Mouse (Mus musculus): ENCODE data around the gene Plscr3. TPM values are rescaled to one million over a fixed set of nuclear protein-coding genes. Genes with fewer than 3 reads are reported as not detected.
A peak's percentile ranks its signal among the peaks of the same experiment; 100 is the strongest.

Gene Plscr3
- polyA plus RNA-seq, 1 experiment = 18.7 TPM

DNA sequence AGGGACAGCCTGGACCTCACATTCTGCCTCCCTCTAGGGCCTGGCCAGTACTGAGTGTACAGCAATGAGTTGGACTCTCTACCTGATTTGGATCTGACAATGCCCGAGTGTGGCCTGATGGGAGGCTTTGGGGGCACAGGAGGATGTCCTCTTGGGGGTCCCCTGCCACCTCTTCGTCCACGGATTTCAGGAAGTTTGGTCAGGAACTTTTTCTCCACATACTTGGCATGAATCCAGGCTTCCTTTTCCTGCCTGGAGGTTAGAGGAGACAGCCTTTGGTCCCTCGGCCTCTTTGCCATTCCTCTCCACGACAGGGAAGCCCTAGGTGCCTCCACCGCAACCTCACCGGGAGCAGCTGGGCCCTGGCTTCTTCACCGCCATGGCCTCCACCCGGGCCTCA is 38.1 kb downstream of the Plscr3 start:
- H3K4me3 ChIP-seq (ENCODE audit: insufficient read depth, low read depth, low read length) = peak overlapping the region; percentile 49
- peak overlapping the region; percentile 85 for H3K27ac ChIP-seq (replicated peaks; ENCODE audit: low read depth, low read length)
- H3K4me1 ChIP-seq (ENCODE audit: control insufficient read depth, insufficient read depth, insufficient read length, low read length) = peaks cover 8% of the 10 kb centered on the region

DNA sequence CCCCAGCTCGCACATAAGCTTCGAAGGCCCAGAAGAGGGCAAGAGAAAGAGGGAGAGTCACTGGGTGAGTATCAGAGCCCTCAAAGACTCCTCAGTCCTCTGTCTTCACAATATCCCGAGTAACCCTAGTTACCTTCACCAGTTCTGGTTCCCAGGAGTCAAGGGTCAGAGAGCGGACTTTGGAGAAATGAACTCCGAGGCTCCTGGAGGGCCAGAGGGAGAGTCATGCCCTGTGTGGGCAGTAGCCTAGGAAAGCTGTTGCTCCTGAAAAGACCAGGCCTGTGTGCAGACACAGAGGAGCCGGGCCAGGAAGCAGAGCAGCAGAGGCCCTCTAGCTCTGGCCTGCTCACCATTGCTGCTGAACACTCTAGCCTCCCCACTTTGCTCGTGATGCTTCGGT is 38.5 kb downstream of the Plscr3 start:
- peak overlapping the region; percentile 49 for H3K4me3 ChIP-seq (ENCODE audit: insufficient read depth, low read depth, low read length)
- H3K4me1 ChIP-seq (ENCODE audit: control insufficient read depth, insufficient read depth, insufficient read length, low read length) = peaks cover 5% of the 10 kb centered on the region
- H3K27ac ChIP-seq (replicated peaks; ENCODE audit: low read depth, low read length) = peak overlapping the region; percentile 85

DNA sequence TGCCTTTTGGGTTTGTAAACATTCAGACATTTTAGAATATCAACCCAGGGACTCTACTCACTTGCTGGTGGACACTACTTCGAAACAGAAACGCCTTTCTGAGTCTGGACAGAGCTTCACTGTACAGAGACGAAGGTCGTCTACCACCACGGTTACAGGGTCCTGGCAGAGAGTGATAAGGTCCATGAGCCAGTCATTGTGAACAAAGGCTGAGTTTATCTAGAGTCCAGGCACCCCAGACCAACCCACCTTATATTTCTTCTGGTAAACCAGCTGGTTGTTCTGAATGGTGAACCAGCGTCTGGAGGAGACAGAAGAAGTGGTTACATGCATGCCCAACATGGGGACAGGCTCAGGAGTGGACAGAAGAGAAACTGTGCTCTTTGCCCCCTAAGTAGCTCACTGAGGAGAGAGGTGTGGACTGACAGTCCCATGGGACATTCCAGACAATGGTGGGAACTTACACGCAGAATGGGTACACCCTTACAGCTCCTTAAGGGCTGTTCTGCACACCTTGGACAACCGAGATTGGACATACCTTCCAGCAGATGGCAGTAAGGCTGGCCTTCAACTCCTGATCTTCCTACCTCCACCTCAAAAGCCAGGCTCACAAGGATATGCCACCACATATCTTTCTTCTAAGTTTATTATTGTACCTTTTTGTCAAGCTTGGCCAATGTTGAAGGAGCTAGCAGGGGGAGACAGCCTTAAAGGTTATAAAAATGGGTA is 40.9 kb downstream of the Plscr3 start:
- H3K27ac ChIP-seq (replicated peaks; ENCODE audit: low read depth, low read length) = peak overlapping the region; percentile 59

DNA sequence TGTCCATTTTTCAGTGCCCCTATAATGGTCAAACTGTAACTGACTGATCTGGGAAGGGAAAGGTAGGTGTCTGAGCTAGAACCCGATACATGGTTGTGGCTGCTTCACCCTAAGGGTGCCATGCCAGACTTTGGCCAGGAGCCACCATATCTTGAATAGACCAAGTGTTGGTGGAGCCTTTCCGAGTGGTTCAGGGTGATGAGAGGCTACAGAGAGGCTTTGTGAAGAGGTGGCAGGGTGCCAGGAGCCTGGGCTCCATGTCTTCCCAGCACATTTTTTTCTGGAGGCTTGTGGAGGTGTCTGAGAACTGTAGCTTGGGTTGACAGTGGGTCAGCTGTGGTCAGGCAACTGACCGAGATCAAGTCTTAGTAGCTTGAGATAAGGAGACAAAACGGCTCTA is 45.3 kb downstream of the Plscr3 start:
- Histone ChIP-seq H3K4me3 (ENCODE audit: insufficient read depth, low read depth, low read length) (no peak overlapping the region), H3K4me1 (ENCODE audit: control insufficient read depth, insufficient read depth, insufficient read length, low read length) (no peaks in the 10 kb centered on the region), H3K27ac (replicated peaks; ENCODE audit: low read depth, low read length) (no peak overlapping the region)

More for the DNA sequence above, 40.9 kb downstream of the Plscr3 start:
- 0 out of 2 replicates have a peak overlapping the region, but pooled peaks have one; percentile 13 for H3K4me3 ChIP-seq (ENCODE audit: insufficient read depth, low read depth, low read length)
- H3K4me1 ChIP-seq (ENCODE audit: control insufficient read depth, insufficient read depth, insufficient read length, low read length) = peaks cover 5% of the 10 kb centered on the region

DNA sequence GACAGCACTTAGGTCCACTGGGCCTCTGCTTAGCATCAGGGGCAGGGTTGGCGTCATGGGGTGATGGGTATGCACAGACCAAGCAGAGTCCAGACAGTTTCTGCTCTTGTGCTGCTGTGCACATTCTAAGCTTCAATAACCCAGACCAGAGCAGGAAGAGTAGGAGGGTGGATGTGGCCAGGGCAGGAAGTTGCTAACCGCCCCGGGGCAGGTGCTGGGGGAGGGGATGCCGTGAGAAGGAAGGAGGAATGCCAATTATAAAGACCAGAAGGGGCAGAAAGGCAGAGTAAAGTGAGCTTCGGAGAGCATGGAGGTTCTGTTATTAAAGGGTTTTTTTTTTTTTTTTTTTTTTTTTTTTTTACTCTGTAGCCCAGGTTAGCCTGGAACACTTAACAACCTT is 48.5 kb downstream of the Plscr3 start:
- Histone ChIP-seq H3K4me3 (ENCODE audit: insufficient read depth, low read depth, low read length) (no peak overlapping the region), H3K4me1 (ENCODE audit: control insufficient read depth, insufficient read depth, insufficient read length, low read length) (no peaks in the 10 kb centered on the region), H3K27ac (replicated peaks; ENCODE audit: low read depth, low read length) (no peak overlapping the region)

DNA sequence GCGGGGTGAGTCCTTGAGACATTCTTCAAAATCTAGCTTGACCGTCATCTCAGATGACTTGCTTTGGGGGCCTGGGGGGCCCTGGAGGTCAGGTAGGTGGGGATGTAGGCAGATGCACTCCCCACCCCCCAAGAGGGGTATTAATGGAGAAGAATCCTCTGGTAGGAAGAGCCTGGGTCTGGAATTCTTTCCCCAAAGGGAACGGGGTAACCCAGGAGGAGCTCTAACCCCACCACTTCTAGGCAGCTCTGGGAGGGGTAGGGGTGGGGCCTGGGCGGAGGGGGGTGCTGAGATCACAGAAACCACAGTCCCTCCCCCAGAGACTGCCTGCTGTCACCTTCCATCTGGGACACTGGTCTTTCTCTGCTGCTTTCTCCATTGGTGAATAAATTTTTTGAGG is 49.1 kb downstream of the Plscr3 start, which contains the start of gene Acap1:
TSS of gene Acap1 (minus strand) at position 249 of the 400 bp plus-strand sequence.
- Histone ChIP-seq H3K27ac (replicated peaks; ENCODE audit: low read depth, low read length) (no peak within 1 kb of the TSS), H3K4me3 (ENCODE audit: insufficient read depth, low read depth, low read length) (no peak within 1 kb of the TSS)

DNA sequence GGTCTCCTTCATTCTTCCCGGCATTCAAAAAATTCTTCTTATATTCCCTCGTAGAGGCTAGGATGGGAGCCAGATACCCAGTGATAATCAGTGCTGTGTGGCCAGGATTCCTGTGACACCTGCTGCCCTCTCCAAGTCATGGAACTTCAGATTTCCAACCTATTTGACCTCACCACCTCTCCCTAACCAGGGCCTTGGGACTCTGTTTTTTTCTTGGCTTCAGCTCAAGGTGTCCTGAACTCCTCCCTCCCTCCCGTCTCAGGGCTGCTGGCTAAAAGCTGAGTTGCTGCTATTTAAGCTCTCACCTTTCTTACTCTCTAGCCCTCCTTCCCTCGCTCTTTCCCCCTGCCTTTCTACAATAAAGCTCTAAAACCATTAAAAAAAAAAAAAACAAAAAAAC is 53.7 kb downstream of the Plscr3 start:
- Histone ChIP-seq H3K27ac (replicated peaks; ENCODE audit: low read depth, low read length) (no peak overlapping the region), H3K4me1 (ENCODE audit: control insufficient read depth, insufficient read depth, insufficient read length, low read length) (peaks cover 8% of the 10 kb centered on the region; the same call in 1 of the 2 replicates), H3K4me3 (ENCODE audit: insufficient read depth, low read depth, low read length) (no peak overlapping the region)

More for the DNA sequence above, 49.1 kb downstream of the Plscr3 start, which contains the start of gene Acap1:
- H3K4me1 ChIP-seq (ENCODE audit: control insufficient read depth, insufficient read depth, insufficient read length, low read length) = peaks cover under 1% of the 10 kb centered on the region; the same call in 1 of the 2 replicates

DNA sequence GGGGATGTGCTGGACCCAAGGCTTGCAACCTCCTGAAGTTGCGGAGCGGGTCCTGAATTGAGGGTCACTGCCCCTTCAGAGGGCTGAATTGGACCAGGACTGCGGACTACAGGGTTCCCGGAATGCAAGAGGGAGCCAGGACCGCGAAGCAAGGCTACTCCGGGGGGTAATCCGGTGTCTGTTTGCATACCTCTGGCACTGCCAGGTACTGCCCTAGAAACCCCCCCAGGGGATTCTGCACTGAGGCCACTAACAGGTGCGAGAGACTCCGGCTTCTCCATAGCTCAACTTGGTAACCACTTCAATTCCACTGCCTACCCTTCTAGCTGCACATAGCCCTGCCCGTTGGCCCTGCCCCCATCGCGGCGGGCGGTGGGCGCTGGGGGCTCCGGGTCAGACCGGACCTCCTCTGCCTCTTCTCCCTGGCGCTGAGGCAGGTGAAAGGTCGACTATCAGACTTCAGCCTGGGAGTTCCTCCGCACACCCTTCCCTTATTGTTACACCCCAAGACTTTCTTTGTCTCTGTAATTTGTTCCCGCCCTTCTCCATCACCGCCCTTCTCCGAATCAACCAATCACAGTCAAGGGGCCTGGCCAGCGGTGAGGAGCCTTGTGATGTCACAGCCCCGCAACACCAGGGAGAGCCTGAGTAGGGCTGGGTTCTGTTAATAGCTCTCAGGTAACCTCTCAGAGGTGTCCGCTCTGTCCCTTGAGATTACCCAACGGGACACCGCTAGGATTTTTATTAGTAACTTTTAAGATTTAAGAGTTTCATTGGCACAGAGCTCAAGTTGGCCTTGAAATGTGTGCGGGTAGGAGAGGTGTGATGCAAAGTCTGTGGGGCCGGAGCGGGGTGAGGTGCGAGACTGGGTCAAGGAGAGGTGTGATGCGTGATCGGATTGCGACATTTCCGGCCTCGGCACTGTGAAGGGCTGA is 54.6 kb downstream of the Plscr3 start, which contains the start of the genes 2810408A11Rik and Neurl4:
TSS of gene 2810408A11Rik (minus strand) at position 517 of the 935 bp plus-strand sequence.
TSS of gene Neurl4 (plus strand) at position 602 of the 935 bp plus-strand sequence.
- Histone ChIP-seq H3K27ac (replicated peaks; ENCODE audit: low read depth, low read length) (peak within 1 kb of the TSS; percentile 93), H3K4me1 (ENCODE audit: control insufficient read depth, insufficient read depth, insufficient read length, low read length) (peaks cover 8% of the 10 kb centered on the region; the same call in 1 of the 2 replicates), H3K4me3 (ENCODE audit: insufficient read depth, low read depth, low read length) (peak within 1 kb of the TSS; percentile 67)

DNA sequence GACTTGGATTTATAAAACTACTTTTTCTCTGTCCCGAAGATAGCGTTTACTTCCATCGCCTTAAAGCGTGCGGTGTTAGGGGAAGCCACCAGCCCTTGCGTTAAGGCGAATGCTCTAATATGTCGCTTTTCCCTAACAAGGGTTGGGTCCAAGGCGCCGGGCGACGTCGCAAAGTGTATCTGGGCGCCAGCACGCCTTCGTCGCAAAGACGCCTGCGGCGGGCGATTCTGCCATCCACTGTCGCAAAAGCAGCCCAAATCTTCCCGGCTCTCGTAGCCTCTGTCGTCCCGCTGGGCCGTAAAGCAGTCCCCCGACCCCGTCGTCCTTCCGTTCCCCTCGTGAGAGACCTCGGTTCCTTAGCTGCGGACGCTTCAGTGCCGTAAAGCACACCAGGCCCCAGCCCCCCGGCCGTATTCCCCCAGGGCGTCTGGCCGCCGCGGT is 55.2 kb downstream of the Plscr3 start:
- Histone ChIP-seq H3K4me1 (ENCODE audit: control insufficient read depth, insufficient read depth, insufficient read length, low read length) (peaks cover 8% of the 10 kb centered on the region; the same call in 1 of the 2 replicates), H3K4me3 (ENCODE audit: insufficient read depth, low read depth, low read length) (peak overlapping the region; percentile 67), H3K27ac (replicated peaks; ENCODE audit: low read depth, low read length) (peak overlapping the region; percentile 93)

Other genes with a start within 250 kb of the Plscr3 start
- gene Atp1b2, start 240.4 kb upstream of the Plscr3 start, polyA plus RNA-seq (2012; ENCODE audit: insufficient read depth, insufficient read length, missing spikeins) = 6.7 and 8.3 TPM in 2 replicates
- gene Shbg, start 228.5 kb upstream of the Plscr3 start, polyA plus RNA-seq (2012; ENCODE audit: insufficient read depth, insufficient read length, missing spikeins) = not detected in 2 replicates
- gene Sat2, start 224.4 kb upstream of the Plscr3 start, polyA plus RNA-seq (2012; ENCODE audit: insufficient read depth, insufficient read length, missing spikeins) = 8.6 and 10.9 TPM in 2 replicates
- gene Fxr2, start 213.4 kb upstream of the Plscr3 start, polyA plus RNA-seq (2012; ENCODE audit: insufficient read depth, insufficient read length, missing spikeins) = 27.8 and 29.5 TPM in 2 replicates
- not detected in 2 replicates for gene Sox15, start 191.1 kb upstream of the Plscr3 start, polyA plus RNA-seq (2012; ENCODE audit: insufficient read depth, insufficient read length, missing spikeins)
- gene Mpdu1, start 183.7 kb upstream of the Plscr3 start, polyA plus RNA-seq (2012; ENCODE audit: insufficient read depth, insufficient read length, missing spikeins) = 73.8 and 102 TPM in 2 replicates
- gene Cd68, start 180.2 kb upstream of the Plscr3 start, polyA plus RNA-seq (2012; ENCODE audit: insufficient read depth, insufficient read length, missing spikeins) = 10.3 and 12.1 TPM in 2 replicates
- 268 and 317 TPM in 2 replicates for gene Eif4a1, start 174.0 kb upstream of the Plscr3 start, polyA plus RNA-seq (2012; ENCODE audit: insufficient read depth, insufficient read length, missing spikeins)
- 49.9 and 65.3 TPM in 2 replicates for gene Senp3, start 164.3 kb upstream of the Plscr3 start, polyA plus RNA-seq (2012; ENCODE audit: insufficient read depth, insufficient read length, missing spikeins)
- gene Tnfsf13, start 160.6 kb upstream of the Plscr3 start, polyA plus RNA-seq (2012; ENCODE audit: insufficient read depth, insufficient read length, missing spikeins) = 4.1 and 4.9 TPM in 2 replicates
- gene Tnfsf12, start 150.5 kb upstream of the Plscr3 start, polyA plus RNA-seq (2012; ENCODE audit: insufficient read depth, insufficient read length, missing spikeins) = 12.7 and 13.7 TPM in 2 replicates
- gene Tnfsfm13, start 150.3 kb upstream of the Plscr3 start, polyA plus RNA-seq (2012; ENCODE audit: insufficient read depth, insufficient read length, missing spikeins) = 0.99 and 2.8 TPM in 2 replicates
- 10.4 and 16.5 TPM in 2 replicates for gene Polr2a, start 87.7 kb upstream of the Plscr3 start, polyA plus RNA-seq (2012; ENCODE audit: insufficient read depth, insufficient read length, missing spikeins)
- not detected in 2 replicates for gene Slc35g3, start 84.4 kb upstream of the Plscr3 start, polyA plus RNA-seq (2012; ENCODE audit: insufficient read depth, insufficient read length, missing spikeins)
- 17.2 and 23.6 TPM in 2 replicates for gene Zbtb4, start 80.5 kb upstream of the Plscr3 start, polyA plus RNA-seq (2012; ENCODE audit: insufficient read depth, insufficient read length, missing spikeins)
- gene Chrnb1, start 50.4 kb upstream of the Plscr3 start, polyA plus RNA-seq (2012; ENCODE audit: insufficient read depth, insufficient read length, missing spikeins) = 1.7 and 2.4 TPM in 2 replicates
- gene Fgf11, start 44.5 kb upstream of the Plscr3 start, polyA plus RNA-seq (2012; ENCODE audit: insufficient read depth, insufficient read length, missing spikeins) = 5.6 and 7.5 TPM in 2 replicates
- gene Tmem102, start 40.8 kb upstream of the Plscr3 start, polyA plus RNA-seq (2012; ENCODE audit: insufficient read depth, insufficient read length, missing spikeins) = 1.2 TPM in 1 of 2 replicates, not detected in the other
- not detected in 2 replicates for gene Gm39566, start 31.1 kb upstream of the Plscr3 start, polyA plus RNA-seq (2012; ENCODE audit: insufficient read depth, insufficient read length, missing spikeins)
- gene Spem2, start 27.9 kb upstream of the Plscr3 start, polyA plus RNA-seq (2012; ENCODE audit: insufficient read depth, insufficient read length, missing spikeins) = not detected in 2 replicates
- gene Spem1, start 24.2 kb upstream of the Plscr3 start, polyA plus RNA-seq (2012; ENCODE audit: insufficient read depth, insufficient read length, missing spikeins) = not detected in 2 replicates
- gene Nlgn2, start 8.6 kb upstream of the Plscr3 start, polyA plus RNA-seq (2012; ENCODE audit: insufficient read depth, insufficient read length, missing spikeins) = 1.8 and 2.7 TPM in 2 replicates
- 206 and 248 TPM in 2 replicates for gene Tmem256, start 7.9 kb upstream of the Plscr3 start, polyA plus RNA-seq (2012; ENCODE audit: insufficient read depth, insufficient read length, missing spikeins)
- gene Tnk1, start 12.4 kb downstream of the Plscr3 start, polyA plus RNA-seq (2012; ENCODE audit: insufficient read depth, insufficient read length, missing spikeins) = not detected in 2 replicates
- not detected in 2 replicates for gene Tmem95, start 31.6 kb downstream of the Plscr3 start, polyA plus RNA-seq (2012; ENCODE audit: insufficient read depth, insufficient read length, missing spikeins)
- 2.5 and 3.3 TPM in 2 replicates for gene Kctd11, start 35.0 kb downstream of the Plscr3 start, polyA plus RNA-seq (2012; ENCODE audit: insufficient read depth, insufficient read length, missing spikeins)
- not detected in 2 replicates for gene Acap1, start 49.2 kb downstream of the Plscr3 start, polyA plus RNA-seq (2012; ENCODE audit: insufficient read depth, insufficient read length, missing spikeins)
- 3.2 TPM in 1 of 2 replicates, not detected in the other for gene 2810408A11Rik, start 54.6 kb downstream of the Plscr3 start, polyA plus RNA-seq (2012; ENCODE audit: insufficient read depth, insufficient read length, missing spikeins)
- gene Neurl4, start 54.7 kb downstream of the Plscr3 start, polyA plus RNA-seq (2012; ENCODE audit: insufficient read depth, insufficient read length, missing spikeins) = 16.9 and 18.4 TPM in 2 replicates
- 23.6 and 24.3 TPM in 2 replicates for gene Gps2, start 67.5 kb downstream of the Plscr3 start, polyA plus RNA-seq (2012; ENCODE audit: insufficient read depth, insufficient read length, missing spikeins)
- gene Eif5a, start 75.6 kb downstream of the Plscr3 start, polyA plus RNA-seq (2012; ENCODE audit: insufficient read depth, insufficient read length, missing spikeins) = 424 and 439 TPM in 2 replicates
- 37.9 and 76.4 TPM in 2 replicates for gene Ybx2, start 89.4 kb downstream of the Plscr3 start, polyA plus RNA-seq (2012; ENCODE audit: insufficient read depth, insufficient read length, missing spikeins)
- 466 and 489 TPM in 2 replicates for gene Slc2a4, start 101.8 kb downstream of the Plscr3 start, polyA plus RNA-seq (2012; ENCODE audit: insufficient read depth, insufficient read length, missing spikeins)
- not detected in 2 replicates for gene Cldn7, start 118.4 kb downstream of the Plscr3 start, polyA plus RNA-seq (2012; ENCODE audit: insufficient read depth, insufficient read length, missing spikeins)
- 82.4 and 122 TPM in 2 replicates for gene Ctdnep1, start 134.8 kb downstream of the Plscr3 start, polyA plus RNA-seq (2012; ENCODE audit: insufficient read depth, insufficient read length, missing spikeins)
- gene Elp5, start 136.1 kb downstream of the Plscr3 start, polyA plus RNA-seq (2012; ENCODE audit: insufficient read depth, insufficient read length, missing spikeins) = 66.7 and 78.0 TPM in 2 replicates
- gene Gabarap, start 144.8 kb downstream of the Plscr3 start, polyA plus RNA-seq (2012; ENCODE audit: insufficient read depth, insufficient read length, missing spikeins) = 576 and 663 TPM in 2 replicates
- gene Phf23, start 149.4 kb downstream of the Plscr3 start, polyA plus RNA-seq (2012; ENCODE audit: insufficient read depth, insufficient read length, missing spikeins) = 24.2 and 26.4 TPM in 2 replicates
- gene Dvl2, start 154.2 kb downstream of the Plscr3 start, polyA plus RNA-seq (2012; ENCODE audit: insufficient read depth, insufficient read length, missing spikeins) = 2.6 and 4.9 TPM in 2 replicates
- 1,981 and 2,287 TPM in 2 replicates for gene Acadvl, start 169.0 kb downstream of the Plscr3 start, polyA plus RNA-seq (2012; ENCODE audit: insufficient read depth, insufficient read length, missing spikeins)
- 2.4 and 2.7 TPM in 2 replicates for gene Dlg4, start 170.6 kb downstream of the Plscr3 start, polyA plus RNA-seq (2012; ENCODE audit: insufficient read depth, insufficient read length, missing spikeins)
- gene Asgr1, start 207.7 kb downstream of the Plscr3 start, polyA plus RNA-seq (2012; ENCODE audit: insufficient read depth, insufficient read length, missing spikeins) = 0.87 TPM in 1 of 2 replicates, not detected in the other
- not detected in 2 replicates for gene Asgr2, start 246.3 kb downstream of the Plscr3 start, polyA plus RNA-seq (2012; ENCODE audit: insufficient read depth, insufficient read length, missing spikeins)